Mouse (Mus musculus) ES-Bruce4 (cell line): ENCODE results near the gene Nmnat3. TPM values are rescaled to one million over a fixed set of nuclear protein-coding genes. Genes with fewer than 3 reads are reported as not detected.

Experiments
- H3K27ac ChIP-seq: 2 replicates; pipeline ENCODE4 v1.5.1; 2012; ENCODE audit warnings: low read length, inconsistent platforms; ENCODE audit not compliant: insufficient read depth
- H3K27me3 ChIP-seq: 2 replicates; pipeline ENCODE4 v1.6.1; 2012; ENCODE audit warnings: mild to moderate bottlenecking, low read length, inconsistent platforms; ENCODE audit not compliant: control insufficient read depth, poor library complexity, insufficient read depth, severe bottlenecking
- H3K36me3 ChIP-seq: 2 replicates; pipeline ENCODE4 v1.6.1; 2012; ENCODE audit warnings: inconsistent platforms, mild to moderate bottlenecking, low read length, moderate library complexity; ENCODE audit not compliant: control insufficient read depth, poor library complexity, insufficient read depth, severe bottlenecking
- H3K4me1 ChIP-seq: one replicate; pipeline ENCODE4 v1.8.1; 2011; ENCODE audit warnings: low read length; ENCODE audit not compliant: control insufficient read depth, insufficient read depth
- H3K4me3 ChIP-seq: 2 replicates; pipeline ENCODE4 v1.5.1; 2011; ENCODE audit warnings: low read depth, mild to moderate bottlenecking, low read length
- H3K9ac ChIP-seq: 2 replicates; pipeline ENCODE4 v1.6.1; 2012; ENCODE audit warnings: low read depth, mild to moderate bottlenecking, inconsistent platforms; ENCODE audit not compliant: poor library complexity, severe bottlenecking
- H3K9me3 ChIP-seq: replicated peaks from 2 replicates; pipeline ENCODE4 v1.6.1; 2012; ENCODE audit warnings: mild to moderate bottlenecking, low read length, inconsistent platforms; ENCODE audit not compliant: control insufficient read depth, poor library complexity, insufficient read depth, severe bottlenecking
- CTCF ChIP-seq: IDR thresholded peaks from one replicate; pipeline ENCODE4 v1.8.1; 2011; ENCODE audit warnings: low read depth, low read length
- EP300 ChIP-seq: IDR thresholded peaks from 2 replicates; pipeline ENCODE4 v1.6.1; 2011; ENCODE audit warnings: low read depth, low read length; ENCODE audit not compliant: insufficient read depth
- POLR2A ChIP-seq: IDR thresholded peaks from one replicate; pipeline ENCODE4 v1.8.1; 2011; ENCODE audit warnings: low read length; ENCODE audit not compliant: insufficient read depth
- polyA plus RNA-seq: library from polyadenylated mRNA; stranded (reverse); fragments of >200 nt; gene quantifications from 2 replicates; pipeline ENCODE4 v1.2.4, GENCODE M21; 2011; ENCODE audit warnings: low read depth; ENCODE audit not compliant: missing spikeins, insufficient read depth, insufficient read length

Nmnat3 gene
- polyA plus RNA-seq, 1 experiment = 1.8 TPM

DNA sequence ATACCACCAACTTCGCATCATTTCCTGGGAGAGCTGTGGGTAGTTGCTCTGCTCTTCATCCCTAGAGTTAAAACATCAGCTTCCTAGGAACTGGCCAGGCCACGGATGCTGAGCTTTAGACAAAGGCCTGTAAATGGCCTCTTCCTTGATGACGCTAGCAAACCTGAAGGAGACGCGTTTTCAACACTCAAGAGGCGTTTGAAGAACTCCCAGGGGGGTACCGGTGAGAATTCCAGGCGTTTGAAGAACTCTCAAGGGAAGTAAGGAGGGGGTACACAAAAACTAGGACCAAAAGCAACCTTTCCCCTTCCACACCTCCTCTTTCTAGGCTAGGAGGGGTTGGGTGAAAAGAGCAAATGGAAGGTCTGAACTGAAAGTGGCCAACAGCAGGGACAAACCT, 137.1 kb downstream of the Nmnat3 start:
- TF ChIP-seq POLR2A = no peak
- no peak for TF ChIP-seq EP300
- TF ChIP-seq CTCF = no peak
- no peaks in the 10 kb centered on the region for H3K27me3 ChIP-seq
- H3K4me1 ChIP-seq = peaks cover 2% of the 10 kb centered on the region
- H3K36me3 ChIP-seq = no peaks in the 10 kb centered on the region
- H3K9ac ChIP-seq = peak overlapping the region; percentile 38
- H3K27ac ChIP-seq = no peak overlapping the region
- H3K9me3 ChIP-seq = no peaks in the 10 kb centered on the region
- H3K4me3 ChIP-seq = peak overlapping the region; percentile 17; the same call in 1 of the 2 replicates

DNA sequence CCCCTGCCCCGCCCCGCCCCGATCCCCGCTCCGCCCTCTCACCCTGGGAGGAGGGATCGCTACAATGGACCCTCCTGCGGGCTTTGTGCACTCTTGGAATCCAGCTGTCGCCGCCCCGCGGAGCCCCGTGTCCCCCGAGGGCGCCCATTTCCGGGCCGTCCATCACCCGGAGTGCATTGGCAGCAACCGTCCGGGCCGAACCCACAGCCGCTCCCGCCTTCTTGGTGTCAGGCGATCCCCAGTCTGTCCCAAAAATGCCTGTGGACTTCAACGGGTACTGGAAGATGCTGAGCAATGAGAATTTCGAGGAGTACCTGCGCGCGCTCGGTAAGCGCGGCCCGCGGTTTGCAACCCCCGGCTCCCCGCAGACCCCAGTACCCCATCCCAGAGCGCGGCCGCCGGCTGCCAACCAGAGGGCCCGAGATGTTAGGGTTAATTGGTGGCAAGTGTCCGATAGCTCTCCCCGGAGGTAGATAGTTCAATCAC, 137.5 kb downstream of the Nmnat3 start:
- Histone ChIP-seq H3K9me3 (no peaks in the 10 kb centered on the region), H3K9ac (peak overlapping the region; percentile 38), H3K36me3 (no peaks in the 10 kb centered on the region), H3K27ac (no peak overlapping the region), H3K4me3 (peak overlapping the region; percentile 75), H3K4me1 (peaks cover 2% of the 10 kb centered on the region), H3K27me3 (no peaks in the 10 kb centered on the region)
- no peak for TF ChIP-seq POLR2A
- peak; percentile 59; the same call in 1 of the 2 replicates for TF ChIP-seq EP300
- TF ChIP-seq CTCF = no peak

DNA sequence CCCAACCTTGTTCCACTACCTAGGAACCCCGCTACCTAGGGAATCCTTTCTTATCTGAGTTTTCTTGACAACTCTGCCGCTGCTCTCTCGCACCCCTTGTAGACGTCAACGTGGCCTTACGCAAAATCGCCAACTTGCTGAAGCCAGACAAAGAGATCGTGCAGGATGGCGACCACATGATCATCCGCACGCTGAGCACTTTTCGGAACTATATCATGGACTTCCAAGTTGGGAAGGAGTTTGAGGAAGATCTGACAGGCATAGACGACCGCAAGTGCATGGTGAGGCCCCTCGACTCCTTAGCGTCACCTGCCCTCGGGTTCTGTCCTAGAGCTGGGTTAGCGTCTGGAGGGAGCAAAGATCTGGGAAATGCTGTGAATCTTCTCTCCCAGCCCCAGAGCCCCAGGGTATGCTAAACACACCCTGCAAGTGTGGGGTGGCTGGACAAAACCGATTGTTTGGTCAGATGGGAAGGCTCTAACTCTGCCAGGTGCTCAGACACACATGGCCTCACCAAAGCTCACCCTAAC, 138.2 kb downstream of the Nmnat3 start:
- H3K27me3 ChIP-seq = no peaks in the 10 kb centered on the region
- H3K4me1 ChIP-seq = peaks cover 3% of the 10 kb centered on the region

DNA sequence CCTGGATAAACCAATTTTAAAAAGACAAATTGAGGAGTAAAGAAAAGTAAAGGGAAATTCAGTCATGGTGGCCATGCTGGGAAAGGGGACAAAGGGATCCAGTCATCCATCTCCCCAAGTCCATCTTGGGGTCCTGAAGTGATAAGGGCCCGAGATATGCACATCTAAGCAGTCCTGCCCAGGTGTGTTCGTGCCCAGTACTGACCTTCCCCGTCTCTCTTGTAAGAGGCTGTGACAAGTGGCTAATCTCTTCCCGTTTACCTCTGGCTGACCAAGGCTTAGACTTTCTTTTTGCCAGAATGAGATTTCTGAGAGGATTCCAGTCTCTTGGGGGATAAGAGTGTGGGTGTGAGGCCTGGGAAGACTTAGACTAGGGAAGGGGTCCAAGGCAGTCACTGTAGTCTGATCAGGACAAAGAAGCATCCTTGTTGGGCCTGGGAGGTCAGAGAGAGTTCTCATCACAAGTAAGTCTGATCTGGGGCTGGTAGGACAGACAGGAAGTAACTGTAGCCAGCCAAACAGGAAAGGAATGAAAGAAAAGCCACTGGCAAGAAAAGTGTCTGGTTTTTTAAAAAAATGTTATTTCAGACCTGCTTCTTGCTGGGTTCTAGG, 140.8 kb downstream of the Nmnat3 start:
- Histone ChIP-seq H3K27me3 (no peaks in the 10 kb centered on the region), H3K27ac (no peak overlapping the region), H3K9me3 (no peaks in the 10 kb centered on the region), H3K9ac (no peak overlapping the region), H3K4me3 (no peak overlapping the region), H3K36me3 (no peaks in the 10 kb centered on the region), H3K4me1 (peaks cover 5% of the 10 kb centered on the region)
- TF ChIP-seq EP300 (no peak), POLR2A (no peak), CTCF (no peak)

More for the DNA sequence above, 138.2 kb downstream of the Nmnat3 start:
- Histone ChIP-seq H3K9me3 (no peaks in the 10 kb centered on the region), H3K27ac (no peak overlapping the region), H3K36me3 (no peaks in the 10 kb centered on the region), H3K4me3 (peak overlapping the region; percentile 27), H3K9ac (no peak overlapping the region; the same call in 1 of the 2 replicates)
- no peak for TF ChIP-seq POLR2A
- TF ChIP-seq CTCF = no peak
- TF ChIP-seq EP300 = no peak

DNA sequence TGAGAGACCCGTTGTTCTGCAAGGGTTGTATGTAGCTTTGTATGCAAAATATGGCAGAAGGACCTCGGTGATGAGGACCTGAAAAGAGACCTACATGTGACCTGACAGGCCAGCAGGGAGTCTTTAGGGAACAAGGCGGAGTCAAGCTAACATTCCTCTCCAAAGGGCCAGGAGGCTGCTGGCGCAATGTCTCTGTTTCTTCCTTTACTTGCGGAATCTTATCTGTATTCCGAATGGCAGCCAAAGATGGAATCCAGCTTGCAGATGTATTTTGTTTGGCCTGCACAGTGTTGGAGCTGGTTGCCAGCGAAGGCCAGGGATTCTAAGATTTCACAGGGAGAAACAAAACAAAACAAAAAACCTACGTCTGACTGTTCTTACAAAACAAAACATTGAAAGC, 141.5 kb downstream of the Nmnat3 start:
- H3K9ac ChIP-seq = no peak overlapping the region
- H3K4me1 ChIP-seq = peaks cover 6% of the 10 kb centered on the region
- H3K27ac ChIP-seq = no peak overlapping the region
- no peak overlapping the region for H3K4me3 ChIP-seq
- no peak for TF ChIP-seq CTCF
- no peak for TF ChIP-seq EP300
- no peak for TF ChIP-seq POLR2A
- no peaks in the 10 kb centered on the region for H3K9me3 ChIP-seq
- no peaks in the 10 kb centered on the region for H3K36me3 ChIP-seq
- H3K27me3 ChIP-seq = no peaks in the 10 kb centered on the region

DNA sequence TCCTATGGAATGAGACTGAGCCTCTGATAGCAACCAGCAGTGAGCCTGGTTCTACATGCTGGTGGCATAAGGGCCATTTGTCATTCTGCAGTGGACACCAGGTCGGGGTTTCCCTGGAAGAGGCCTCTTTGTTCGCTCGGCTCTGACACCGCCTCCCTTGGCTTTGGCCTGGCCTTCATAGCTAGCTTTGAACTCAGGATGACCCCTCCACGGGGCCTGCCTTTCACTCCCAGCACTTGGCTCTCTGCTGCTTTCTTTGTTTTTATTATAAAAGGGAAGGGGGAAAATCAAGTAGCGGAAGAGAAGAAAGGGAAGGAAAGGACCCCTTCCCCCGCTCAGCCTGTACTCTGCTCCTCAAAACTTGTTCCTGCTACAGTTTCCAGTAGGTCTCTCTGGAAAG, 142.6 kb downstream of the Nmnat3 start:
- TF ChIP-seq EP300 (no peak), POLR2A (no peak), CTCF (no peak)
- Histone ChIP-seq H3K36me3 (no peaks in the 10 kb centered on the region), H3K9me3 (no peaks in the 10 kb centered on the region), H3K27me3 (no peaks in the 10 kb centered on the region), H3K4me3 (no peak overlapping the region), H3K4me1 (peaks cover 6% of the 10 kb centered on the region), H3K27ac (no peak overlapping the region), H3K9ac (no peak overlapping the region)
